Mouse (Mus musculus): ENCODE measurements around the gene Fam98a.

- TF ChIP-seq POLR2A (IDR thresholded peaks at IDR 0.05; ENCODE audit: borderline replicate concordance, extremely low read depth, insufficient read depth, insufficient read length, poor library complexity, severe bottlenecking) (no peak), CTCF (IDR thresholded peaks at IDR 0.05; ENCODE audit: borderline replicate concordance, extremely low read depth, insufficient read depth, insufficient read length) (no peak)
Observed at GRCm38 (mm10) chr17:75495213-75495612, 56.5 kb downstream of the Fam98a start.
